Mouse (Mus musculus): ENCODE measurements around the gene Axin2.

Gene Axin2

DNA sequence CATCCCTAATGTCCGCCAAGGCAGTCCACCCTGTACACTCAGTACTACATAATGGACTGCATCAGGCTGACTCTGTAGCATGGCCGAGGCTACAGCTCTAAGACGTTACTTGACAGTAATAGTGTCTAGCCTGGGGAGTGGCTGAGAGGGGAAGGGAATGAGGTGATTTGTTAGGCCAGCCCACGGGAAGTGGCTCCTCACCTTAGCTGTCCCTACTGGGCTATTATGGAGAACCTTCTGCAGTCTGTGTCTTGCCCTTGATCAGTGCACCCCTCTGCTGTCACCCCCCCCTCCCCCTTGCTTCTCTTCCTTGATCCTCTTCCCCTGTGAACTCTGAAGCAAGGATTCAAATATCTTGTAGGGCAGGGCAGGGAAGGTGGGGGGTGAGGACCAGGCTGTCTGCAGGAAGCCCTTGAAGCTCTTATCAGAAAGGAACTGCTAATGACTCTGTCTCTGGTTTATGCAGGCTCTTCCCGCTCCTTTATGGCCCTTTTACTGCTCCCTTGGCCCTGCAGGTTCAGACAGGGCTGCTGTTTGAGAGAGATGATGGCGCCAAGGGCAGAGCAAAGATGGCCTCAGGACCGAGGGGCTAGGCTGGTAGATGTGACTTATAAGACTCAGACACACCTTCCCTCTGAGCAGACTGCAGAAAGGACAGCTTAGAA, 13.4 kb upstream of the Axin2 start:
- no peak for DNase-seq

DNA sequence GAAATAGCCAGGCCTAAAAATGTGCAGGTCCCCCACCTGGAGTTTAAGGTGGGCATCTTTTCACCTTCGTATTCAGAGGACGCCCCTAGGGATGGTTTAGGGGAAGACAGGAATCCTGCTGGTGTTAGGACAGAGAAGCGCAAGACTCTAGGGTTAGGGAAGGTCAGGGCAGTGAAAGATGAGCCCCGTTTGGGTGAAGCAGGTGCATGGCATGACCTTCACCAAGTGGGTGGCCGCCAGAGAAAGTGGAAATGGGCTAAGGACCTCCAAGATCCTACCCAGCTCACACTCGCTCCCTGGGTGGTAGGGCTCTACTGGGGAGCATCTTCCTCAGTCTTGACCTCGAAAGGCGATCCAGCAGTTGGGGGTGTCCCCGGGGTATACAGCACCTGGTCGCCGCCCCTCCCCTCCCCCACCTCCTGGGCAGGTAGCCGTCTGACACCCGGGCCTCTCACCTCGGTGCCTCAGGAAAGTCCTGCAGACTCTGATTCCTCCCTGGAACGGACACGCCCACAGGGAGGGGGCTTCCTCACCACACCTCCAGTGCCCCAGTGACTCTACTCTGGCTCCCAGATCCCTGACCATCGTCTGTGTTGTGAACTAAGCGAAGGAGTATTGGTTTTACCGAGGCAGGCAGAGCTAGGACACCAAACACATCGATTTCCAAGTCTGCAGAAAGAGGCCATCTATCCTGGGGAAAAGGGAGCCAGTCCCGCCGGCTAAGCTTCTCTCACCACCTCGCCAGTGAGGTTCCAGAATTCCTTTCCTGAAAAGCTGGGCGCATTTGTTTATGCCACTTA, 10.6 kb upstream of the Axin2 start:
- no peak for DNase-seq

DNA sequence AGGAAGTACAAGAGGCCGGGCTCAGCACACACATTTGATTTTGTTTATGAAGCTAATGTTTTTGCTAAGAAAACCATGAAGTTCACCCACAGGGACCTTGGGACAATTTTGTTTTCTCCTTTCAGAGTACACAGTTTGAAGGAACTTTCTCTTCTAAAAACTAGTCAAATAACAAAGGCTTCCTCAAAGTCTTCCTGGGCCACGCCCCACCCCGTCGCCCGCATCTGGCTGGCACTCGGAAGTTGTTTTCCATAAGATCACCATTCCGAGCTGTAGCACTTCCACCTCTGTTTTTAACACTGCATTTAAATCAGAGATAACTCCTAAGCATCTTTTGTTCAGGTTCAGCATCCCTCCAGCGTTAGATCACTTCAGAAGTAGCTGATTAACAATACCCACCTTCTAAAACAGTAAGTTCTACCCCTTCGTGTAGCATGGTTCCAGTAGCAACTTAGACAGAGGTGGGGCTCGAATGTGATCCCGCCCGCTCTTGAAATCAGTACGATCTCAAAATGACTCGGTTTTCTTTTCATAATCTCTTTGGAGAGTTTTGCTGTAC, 9.7 kb upstream of the Axin2 start:
- DNase-seq: no peak

DNA sequence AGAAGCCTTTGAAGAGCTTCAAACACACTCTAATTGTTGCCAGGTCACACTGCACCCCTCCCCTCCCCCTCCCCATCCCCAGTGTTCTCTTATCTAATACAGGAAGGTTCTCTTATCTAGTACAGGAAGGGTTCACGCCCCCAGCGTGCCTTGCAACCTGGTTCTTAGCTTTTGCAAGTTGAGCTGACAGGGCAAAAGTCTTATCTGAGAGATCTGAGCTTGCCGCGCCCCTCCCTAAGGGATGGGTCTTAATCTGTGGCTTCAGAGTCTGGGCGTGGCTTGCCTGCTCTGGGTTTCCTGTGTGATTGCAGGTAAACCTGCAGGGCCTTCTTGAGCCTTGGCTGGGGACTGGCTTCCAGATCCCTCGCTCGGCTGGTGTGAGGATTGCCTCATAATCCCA, 9.2 kb upstream of the Axin2 start:
- peak; percentile 35 to 47 for DNase-seq

DNA sequence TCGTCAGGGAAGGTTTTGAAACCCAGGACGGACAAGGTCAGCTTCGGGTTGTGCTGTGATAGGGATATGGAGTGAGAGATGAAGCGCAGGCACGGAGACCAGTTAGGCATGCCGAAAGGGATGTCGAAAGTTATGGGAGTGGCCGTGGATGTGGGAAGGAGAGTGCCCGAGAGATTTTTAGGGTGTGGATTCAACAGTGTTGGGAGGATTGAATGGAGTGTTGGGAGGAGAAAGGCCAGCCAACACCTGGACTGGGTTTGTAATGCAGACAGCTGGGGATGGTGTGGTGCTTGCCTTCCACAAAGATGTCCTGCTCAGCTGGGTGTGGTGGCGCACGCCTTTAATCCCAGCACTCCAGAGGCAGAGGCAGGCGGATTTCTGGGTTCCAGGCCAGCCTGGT, 8.0 kb upstream of the Axin2 start:
- DNase-seq: no peak

DNA sequence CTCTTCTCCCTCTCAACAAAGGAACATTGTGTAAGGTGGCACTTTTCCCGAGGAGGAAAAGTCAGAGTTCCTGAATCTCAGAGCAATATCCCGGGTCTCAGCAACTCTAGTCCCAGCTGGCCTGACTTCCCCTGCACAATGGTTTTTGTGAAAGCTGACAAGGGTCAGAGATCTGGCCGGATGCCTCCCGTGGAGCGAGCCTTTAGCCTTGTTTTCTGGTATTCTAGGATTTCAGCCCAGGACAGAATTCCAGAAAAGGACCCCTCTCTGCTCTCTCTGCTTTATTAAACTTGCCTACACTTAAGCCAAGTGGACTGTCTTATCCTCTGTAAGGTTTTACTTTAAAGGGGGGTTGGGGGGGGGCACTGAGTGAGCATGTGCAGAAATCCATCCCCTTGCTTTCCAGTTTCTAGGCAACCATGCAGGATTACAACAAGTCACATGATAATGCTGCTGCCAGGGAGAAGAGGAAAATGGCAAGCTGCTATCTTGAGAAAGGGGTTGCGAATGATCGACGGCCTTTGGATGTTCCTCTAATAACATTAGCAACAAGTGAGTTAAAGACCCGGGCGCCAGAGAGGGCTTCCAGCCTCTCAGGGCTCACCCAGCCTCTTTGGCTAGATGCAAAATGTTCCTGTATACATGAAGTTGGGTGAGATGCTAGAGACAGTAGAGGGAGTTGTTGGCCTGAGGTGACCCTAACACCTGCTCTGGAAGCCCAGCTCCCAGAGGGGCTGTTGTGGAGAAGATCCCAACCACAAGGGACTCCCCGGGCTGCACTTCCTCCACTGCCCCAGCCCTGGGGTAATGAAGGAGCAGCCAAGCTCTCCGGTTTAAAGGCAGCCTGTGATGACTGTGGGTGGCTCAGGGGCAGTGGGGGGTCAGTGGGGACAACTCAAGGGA, 2.5 kb upstream of the Axin2 start:
- no peak for DNase-seq

DNA sequence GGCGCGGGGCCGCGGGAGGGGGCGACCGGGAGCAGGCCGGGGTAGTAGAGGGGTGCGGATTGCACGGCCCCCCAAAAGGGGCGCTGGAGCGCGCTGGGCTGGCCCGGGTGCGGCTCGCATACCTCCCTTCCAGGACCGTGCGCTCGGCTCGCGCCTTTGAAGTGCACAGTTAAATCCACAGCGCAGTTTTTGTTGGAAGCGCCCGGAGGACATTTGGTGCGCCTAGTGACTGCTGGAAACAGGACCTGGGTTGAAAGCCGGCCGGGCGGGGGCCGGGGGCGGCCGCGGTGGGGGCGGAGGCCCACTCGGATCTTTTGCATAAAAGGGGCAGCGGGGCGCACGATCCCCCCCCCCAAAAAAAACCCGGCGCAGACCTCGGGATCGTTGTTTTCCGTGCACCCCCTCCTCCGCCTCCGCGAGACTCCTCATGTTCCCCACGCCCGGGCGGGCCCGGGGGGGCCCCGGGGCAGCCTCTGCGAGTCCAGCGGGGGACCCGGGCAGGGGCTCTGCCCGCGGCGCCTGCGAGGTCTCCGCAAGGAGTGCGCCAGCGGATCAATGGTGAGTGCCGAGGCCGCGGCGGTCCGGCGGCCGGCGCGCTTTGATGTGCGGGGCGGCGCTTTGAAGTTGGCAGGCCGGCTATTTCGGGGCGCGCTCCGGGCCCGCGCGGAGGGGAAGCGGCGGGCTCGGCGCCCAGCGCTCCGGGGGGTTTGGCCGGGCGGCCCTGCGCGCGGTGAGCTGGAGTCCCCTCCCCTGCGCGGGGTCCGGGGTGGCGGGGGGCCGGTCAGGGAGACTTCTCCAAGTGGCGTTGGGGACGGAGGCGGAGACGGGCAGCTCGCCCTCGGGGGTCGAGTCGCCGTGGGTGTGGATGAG, 722 bp downstream of the Axin2 start:
- DNase-seq: peak; percentile 31 to 33

DNA sequence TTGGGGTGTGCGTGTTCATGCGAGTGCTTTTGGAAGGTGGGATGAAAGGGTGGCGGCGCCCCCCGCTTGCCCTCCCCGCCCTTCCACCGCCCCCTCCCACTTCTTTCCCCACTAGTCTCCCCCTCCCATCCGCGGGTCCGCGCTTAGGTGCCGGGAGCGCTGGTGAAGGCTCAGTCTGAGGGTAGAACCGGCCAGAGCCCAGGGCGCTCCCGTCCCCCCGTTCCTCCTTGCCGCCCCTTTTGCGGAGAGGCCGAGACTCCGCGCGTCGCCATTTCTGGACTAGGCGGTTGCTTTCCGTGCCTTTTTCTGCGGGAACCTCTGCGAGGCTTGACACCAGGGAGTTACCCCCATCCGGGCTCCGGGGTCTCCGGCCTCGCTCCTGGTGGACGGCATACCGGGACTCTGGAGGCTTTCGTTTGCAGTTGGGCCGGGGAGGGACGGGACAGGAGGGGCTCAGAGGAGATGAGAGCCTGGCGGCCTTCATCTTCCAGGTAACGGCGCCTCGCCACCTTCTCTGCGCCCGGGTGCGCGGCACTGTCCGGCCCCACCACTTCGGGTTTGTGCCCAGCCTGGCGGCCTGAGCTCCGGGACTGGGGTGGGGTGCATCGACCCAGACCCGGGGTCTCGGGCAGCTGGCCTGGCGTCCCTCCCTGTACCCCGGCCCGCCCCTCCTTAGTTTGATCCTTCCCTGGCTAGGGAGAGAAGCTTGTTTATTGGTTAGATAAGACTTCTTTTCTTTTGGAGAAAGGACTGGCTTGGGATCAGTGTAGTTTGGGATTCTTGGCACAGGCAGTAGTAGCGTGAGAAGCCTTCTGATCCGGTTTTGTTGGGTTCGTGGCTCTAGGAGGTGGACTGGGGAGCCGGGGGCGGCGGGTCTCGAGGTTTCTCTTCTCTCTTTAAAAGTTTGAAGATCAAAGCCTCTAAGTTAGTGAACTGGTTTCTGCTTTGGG, 1.6 kb downstream of the Axin2 start:
- DNase-seq: no peak

DNA sequence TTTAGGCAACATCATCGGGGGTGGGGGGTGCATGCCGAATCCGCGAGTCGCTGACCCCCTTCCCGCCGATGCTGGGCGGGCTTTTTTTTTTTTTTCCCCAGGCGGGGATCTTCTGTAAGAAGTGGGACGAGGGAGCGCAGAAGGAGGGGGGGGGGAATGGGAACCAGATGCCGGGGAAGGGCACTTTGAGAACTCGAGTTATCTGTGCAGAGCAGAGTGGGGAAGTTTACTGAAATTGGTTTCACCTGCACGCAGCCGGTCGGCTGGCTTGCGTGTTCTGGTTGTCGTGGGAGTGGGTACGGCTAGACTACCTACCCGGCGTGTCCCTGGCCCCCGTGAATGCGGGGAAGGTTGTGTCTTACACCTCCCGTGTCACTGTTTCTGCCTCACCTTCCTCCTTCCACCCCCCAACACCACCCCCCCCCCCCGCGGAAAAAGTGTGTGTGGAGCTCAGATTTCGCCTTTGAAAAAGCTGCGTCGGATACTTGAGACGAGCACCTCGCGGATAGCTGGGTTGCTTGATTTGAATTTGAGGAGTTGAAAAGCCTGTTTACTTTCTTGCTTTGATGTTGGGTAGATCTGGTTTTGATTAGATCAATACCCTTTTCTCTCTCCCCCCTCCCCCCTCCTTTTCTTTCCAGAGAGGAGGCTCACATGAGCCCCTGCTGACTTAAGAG, 2.5 kb downstream of the Axin2 start:
- no peak for DNase-seq

DNA sequence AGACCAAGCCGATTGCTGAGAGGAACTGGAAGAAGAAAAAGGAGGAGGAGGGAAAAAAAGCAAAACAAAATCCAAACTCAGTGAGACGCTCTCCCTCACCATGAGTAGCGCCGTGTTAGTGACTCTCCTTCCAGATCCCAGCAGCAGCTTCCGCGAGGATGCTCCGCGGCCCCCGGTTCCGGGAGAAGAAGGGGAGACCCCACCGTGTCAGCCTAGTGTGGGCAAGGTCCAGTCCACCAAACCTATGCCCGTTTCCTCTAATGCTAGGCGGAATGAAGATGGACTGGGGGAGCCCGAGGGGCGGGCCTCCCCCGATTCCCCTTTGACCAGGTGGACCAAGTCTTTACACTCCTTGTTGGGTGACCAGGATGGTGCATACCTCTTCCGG, 3.0 kb downstream of the Axin2 start:
- no peak for DNase-seq

DNA sequence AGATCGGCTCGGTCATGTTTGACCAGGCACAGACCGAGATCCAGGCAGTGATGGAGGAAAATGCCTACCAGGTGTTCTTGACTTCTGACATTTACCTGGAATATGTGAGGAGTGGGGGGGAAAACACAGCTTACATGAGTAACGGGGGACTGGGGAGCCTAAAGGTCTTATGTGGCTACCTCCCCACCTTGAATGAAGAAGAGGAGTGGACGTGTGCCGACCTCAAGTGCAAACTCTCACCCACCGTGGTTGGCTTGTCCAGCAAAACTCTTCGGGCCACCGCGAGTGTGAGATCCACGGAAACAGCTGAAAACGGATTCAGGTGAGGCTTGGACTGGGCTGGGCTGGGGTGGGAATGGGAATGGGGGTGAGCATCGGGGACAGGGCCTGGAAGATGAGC, 3.6 kb downstream of the Axin2 start:
- no peak for DNase-seq

DNA sequence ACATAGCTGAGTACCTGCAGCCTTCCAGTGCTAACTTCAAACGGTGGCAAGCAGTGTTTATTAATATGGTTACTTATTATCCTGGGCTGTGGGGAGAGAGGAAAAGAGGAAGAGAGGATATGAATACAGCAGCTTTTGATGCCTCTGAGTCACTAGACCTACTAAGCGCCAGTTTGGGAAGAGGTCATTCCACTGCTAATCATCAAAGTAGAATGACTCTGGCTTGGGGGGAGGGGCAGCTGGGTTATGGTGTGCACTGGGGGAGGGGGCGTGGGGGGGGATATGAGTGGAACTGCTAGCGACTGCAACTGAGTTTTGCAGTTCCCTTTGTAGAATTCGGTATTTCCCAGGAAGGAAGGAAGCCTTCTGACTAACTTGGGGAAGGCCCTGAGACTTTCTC, 4.2 kb downstream of the Axin2 start:
- DNase-seq: no peak

DNA sequence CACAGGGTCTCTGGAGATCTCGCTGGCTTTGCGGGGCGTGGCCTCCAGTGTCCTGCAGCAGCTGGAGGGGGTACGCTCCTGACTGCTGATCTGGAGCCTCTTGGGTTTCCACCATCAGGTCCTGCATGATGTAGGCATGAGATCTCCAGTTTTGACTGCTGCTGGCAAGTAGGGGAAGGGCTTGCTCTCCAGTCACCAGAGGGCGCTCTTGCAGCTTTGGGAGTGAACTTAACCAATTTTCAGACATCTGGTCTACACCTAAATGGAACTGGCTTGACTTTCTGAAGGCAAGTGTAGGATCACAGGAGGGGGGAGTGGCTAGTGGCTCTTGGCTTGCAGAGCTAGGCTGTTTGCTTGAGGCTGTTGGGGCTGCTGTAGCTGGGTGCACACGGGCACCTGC, 5.1 kb downstream of the Axin2 start:
- peak; percentile 29 to 60 for DNase-seq

DNA sequence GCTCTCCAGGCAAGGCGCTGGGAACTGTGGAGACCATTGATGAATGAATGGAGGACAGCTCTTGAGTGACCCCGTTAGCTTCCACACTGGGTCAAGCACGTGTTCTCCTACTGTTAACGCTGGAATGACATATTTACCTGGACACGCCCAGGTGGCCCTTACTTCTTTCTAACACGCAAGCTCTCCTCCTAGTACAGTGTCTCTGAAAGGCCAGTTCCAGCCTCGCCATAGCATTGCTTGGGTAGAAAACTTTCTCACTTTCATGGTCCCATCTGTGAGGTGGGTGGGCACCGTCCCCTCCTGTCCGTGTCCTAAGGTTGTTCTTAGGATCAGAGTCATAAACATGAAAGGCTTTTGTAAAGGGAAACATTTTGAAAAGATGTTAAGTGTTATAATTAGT, 5.7 kb downstream of the Axin2 start:
- no peak for DNase-seq

DNA sequence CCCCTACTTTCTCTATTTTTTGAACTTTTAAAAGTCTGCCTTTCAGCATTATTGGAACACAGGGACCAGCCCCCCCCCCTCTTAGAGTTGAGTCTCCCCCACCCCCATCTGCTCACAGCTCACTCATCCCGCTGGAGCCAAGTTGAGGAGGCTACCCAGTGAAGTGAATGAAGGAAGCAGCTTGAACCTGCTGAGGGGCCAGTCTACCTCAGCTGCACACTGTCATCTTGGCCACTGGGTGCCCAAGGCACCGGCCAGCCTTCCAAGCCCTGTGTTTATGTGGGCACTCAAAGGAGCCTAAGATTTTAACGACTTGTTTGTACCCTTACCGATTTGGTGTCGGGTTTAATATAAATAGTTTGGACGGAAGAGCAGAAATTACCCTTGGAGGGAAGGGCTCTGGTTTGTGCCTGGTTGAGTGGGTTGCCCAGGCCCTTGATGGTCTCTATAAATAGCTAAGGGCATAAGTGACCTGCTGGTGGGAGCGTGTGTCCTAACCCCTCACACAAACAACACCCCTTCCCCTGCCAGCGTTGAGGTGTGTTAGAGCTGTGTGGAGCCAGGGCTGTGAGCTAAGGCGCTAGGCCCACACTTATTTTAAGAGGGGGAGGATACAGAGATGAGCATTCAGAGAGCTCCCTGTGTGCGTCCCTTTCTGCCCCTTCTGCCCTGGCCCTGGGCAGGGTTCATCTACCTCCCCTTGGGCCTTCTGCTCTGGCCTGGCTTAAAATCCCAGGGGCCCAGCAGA, 6.4 kb downstream of the Axin2 start:
- DNase-seq: no peak

DNA sequence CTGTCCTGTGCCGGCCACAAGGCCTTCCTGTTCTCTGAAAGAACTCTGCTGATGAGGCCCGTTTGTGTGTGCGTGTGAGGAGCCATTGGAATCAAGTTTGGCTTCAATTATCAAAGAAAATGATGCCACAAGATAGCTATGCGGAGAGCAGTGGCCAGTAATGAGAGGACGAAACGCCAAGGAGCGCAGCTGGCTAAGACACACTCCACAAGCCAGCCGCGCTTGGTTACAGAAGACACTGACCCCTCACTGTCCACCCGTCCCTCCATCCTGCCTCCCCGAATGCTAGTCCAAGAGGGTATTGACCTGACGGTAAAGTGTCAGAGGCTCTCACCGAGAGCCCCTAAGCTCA, 6.9 kb downstream of the Axin2 start:
- DNase-seq: no peak

DNA sequence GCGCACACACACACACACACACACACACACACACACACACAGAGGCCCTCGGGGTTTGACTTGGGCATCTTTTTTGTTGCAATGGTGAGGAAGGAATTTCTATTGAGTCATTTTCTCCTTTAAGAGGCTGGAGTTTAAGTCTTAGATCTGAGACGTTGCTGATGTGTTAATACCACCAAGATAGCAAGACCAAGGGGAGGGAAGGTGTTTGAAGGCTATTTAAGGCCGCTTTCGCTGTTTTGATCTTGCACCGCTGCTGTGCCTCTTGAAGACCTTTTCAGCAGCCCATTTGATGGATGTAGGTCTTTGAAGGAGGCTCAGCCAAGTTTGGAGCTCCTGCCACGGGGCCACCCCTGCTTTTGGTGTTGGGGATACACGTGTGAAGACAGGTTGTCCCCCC, 7.9 kb downstream of the Axin2 start:
- DNase-seq: no peak

DNA sequence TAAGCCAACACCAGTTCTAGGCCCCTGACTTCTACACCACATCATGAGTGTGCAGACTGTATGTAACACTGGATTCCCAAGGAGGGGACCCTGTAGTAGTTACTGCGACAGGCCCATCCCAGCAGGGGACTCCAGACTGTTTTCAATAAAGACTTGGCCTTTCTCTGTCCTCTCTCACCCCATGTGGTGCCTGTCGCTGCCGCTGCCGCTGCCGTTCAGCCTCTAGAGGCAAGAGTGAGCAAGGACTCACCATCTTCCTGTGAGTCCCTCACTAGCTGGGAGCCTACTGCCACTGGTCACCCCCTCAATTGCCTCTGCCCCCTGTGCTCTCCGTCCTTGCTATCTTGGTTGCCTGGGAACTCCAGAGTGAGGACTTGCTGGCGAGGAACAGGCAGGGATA, 8.6 kb downstream of the Axin2 start:
- no peak for DNase-seq

DNA sequence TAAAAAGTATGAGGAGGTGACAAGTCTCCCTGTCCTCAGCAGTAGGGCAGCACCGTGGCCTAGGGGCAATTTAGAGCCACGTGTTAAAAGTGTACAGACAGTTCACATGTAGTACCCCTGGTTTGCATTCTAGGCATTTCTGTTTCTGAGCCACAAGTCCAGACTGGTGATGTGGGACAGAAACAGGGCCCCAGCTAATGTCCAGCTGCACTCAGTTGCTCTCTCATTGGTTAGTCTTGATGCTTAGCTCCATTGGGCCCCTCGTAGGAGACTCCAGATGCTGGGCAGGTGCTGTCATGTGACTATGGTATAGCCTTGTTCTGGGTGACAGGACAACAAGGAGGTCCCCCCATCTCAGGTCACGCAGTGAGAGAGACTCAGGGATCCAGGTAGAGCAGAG, 9.0 kb downstream of the Axin2 start:
- no peak for DNase-seq

DNA sequence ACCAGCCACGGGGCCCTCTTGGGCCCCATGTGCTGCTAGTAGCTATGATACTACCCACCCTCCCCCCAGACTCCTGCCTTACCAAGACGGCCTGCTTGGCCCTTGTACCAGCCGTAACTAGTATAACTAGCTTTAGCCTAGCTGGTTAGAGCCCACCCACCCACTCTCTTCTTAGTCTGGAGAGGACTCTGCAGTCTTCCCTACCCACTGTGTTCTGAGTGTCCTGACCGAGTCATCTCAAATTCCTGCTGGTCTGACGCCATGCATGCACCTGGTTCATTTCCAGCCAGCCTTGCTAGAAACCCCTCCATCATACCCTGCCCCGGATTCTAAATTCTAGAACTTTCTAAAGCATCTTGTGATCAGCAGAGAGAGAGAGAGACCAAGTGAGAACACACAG, 9.6 kb downstream of the Axin2 start:
- no peak for DNase-seq

All from spleen, adult 18-20 months (tissue).